Mouse (Mus musculus) myocyte (in vitro differentiated cells): ENCODE data around the gene Serpinh1. TPM values are rescaled to one million over a fixed set of nuclear protein-coding genes. Genes with fewer than 3 reads are reported as not detected.

Source experiments
- H3K27me3 ChIP-seq: one replicate; pipeline ENCODE4 v1.6.1; 2011; ENCODE audit not compliant: control insufficient read depth, insufficient read depth, insufficient read length
- H3K36me3 ChIP-seq: one replicate; pipeline ENCODE4 v1.6.1; 2011; ENCODE audit not compliant: control insufficient read depth, insufficient read depth
- H3K4me2 ChIP-seq: one replicate; pipeline ENCODE4 v1.6.1; 2011; ENCODE audit warnings: low read depth, control low read depth
- H3K4me3 ChIP-seq: one replicate; pipeline ENCODE4 v1.5.1; 2011; ENCODE audit warnings: mild to moderate bottlenecking, control low read depth, moderate library complexity
- H3K79me2 ChIP-seq: one replicate; pipeline ENCODE4 v1.6.1; 2011; ENCODE audit not compliant: control insufficient read depth, insufficient read depth
- H3ac ChIP-seq: one replicate; pipeline ENCODE4 v1.6.1; 2011; ENCODE audit not compliant: control insufficient read depth, insufficient read length
- CEBPB ChIP-seq: IDR thresholded peaks from 2 replicates; pipeline ENCODE4 v1.6.1; 2011; ENCODE audit warnings: mild to moderate bottlenecking, moderate library complexity; ENCODE audit not compliant: poor library complexity, insufficient read depth, severe bottlenecking
- E2F4 ChIP-seq: IDR thresholded peaks from one replicate; pipeline ENCODE4 v1.6.1; 2011; ENCODE audit warnings: mild to moderate bottlenecking, control low read depth, moderate library complexity; ENCODE audit not compliant: insufficient read depth
- MAX ChIP-seq: IDR thresholded peaks from one replicate; pipeline ENCODE4 v1.6.1; 2011; ENCODE audit warnings: low read depth, mild to moderate bottlenecking, control low read depth
- MYOD1 ChIP-seq, 3 experiments: IDR thresholded peaks; one replicate each; pipeline ENCODE4 v1.6.1; 2011; ENCODE audit warnings: control low read depth in 2 of 3, low read depth in 2 of 3, mild to moderate bottlenecking in 2 of 3, moderate library complexity in 1 of 3; ENCODE audit not compliant: insufficient read length in 2 of 3, control insufficient read depth in 1 of 3
- MYOG ChIP-seq, 3 experiments: IDR thresholded peaks; one replicate each; pipeline ENCODE4 v1.6.1; 2011; ENCODE audit warnings: control low read depth in 2 of 3, low read depth in 2 of 3, mild to moderate bottlenecking in 2 of 3; ENCODE audit not compliant: insufficient read length in 2 of 3, control insufficient read depth in 1 of 3, insufficient read depth in 1 of 3
- POLR2A ChIP-seq: IDR thresholded peaks from one replicate; pipeline ENCODE4 v1.6.1; 2011; ENCODE audit warnings: low read depth, mild to moderate bottlenecking, control low read depth, moderate library complexity; ENCODE audit not compliant: insufficient read length
- POLR2AphosphoS2 ChIP-seq: IDR thresholded peaks from one replicate; pipeline ENCODE4 v1.6.1; 2011; ENCODE audit warnings: low read depth, control low read depth; ENCODE audit not compliant: insufficient read length
- REST ChIP-seq: IDR thresholded peaks from one replicate; pipeline ENCODE4 v1.6.1; 2011; ENCODE audit warnings: mild to moderate bottlenecking, control low read depth, moderate library complexity; ENCODE audit not compliant: insufficient read depth, insufficient read length
- SRF ChIP-seq: IDR thresholded peaks from one replicate; pipeline ENCODE4 v1.6.1; 2011; ENCODE audit warnings: low read depth; ENCODE audit not compliant: control insufficient read depth, insufficient read length
- TCF12 ChIP-seq: IDR thresholded peaks from one replicate; pipeline ENCODE4 v1.6.1; 2011; ENCODE audit warnings: mild to moderate bottlenecking, control low read depth; ENCODE audit not compliant: poor library complexity, insufficient read depth, severe bottlenecking
- TCF3 ChIP-seq: IDR thresholded peaks from one replicate; pipeline ENCODE4 v1.6.1; 2011; ENCODE audit warnings: low read depth, control low read depth; ENCODE audit not compliant: insufficient read length
- USF1 ChIP-seq: IDR thresholded peaks from one replicate; pipeline ENCODE4 v1.6.1; 2011; ENCODE audit warnings: low read depth, mild to moderate bottlenecking, control low read depth, moderate library complexity
- polyA plus RNA-seq: library from polyadenylated mRNA; unstranded; fragments of >200 nt; fragmentation: generic; extraction: Trizol; gene quantifications from one replicate; pipeline ENCODE4 v1.2.1, GENCODE M21; 2012; ENCODE audit warnings: missing spikeins

Serpinh1 gene
- polyA plus RNA-seq, 1 experiment, result 1,713 TPM

GRCm38 (mm10) chr7:99326128-99326527 is 26.9 kb downstream of the Serpinh1 start:
- TF ChIP-seq E2F4, result no peak
- no peak for TF ChIP-seq MAX
- TF ChIP-seq TCF3, result no peak
- no peak for TF ChIP-seq TCF12
- TF ChIP-seq MYOD1 (IDR thresholded peaks at IDR 0.05; ENCODE audit: control insufficient read depth in 1 of 3, insufficient read length in 2 of 3, low read depth in 2 of 3), result no peak
- TF ChIP-seq POLR2AphosphoS2, result no peak
- no peak overlapping the region for H3K4me3 ChIP-seq
- no peak overlapping the region for H3K4me2 ChIP-seq
- H3ac ChIP-seq, result no peak overlapping the region
- no peaks in the 10 kb centered on the region for H3K79me2 ChIP-seq
- no peaks in the 10 kb centered on the region for H3K36me3 ChIP-seq
- H3K27me3 ChIP-seq, result no peaks in the 10 kb centered on the region

GRCm38 (mm10) chr7:99324810-99325209 is 28.2 kb downstream of the Serpinh1 start:
- Histone ChIP-seq H3K79me2 (no peaks in the 10 kb centered on the region), H3K4me2 (no peak overlapping the region), H3K4me3 (no peak overlapping the region), H3K27me3 (no peaks in the 10 kb centered on the region), H3K36me3 (no peaks in the 10 kb centered on the region), H3ac (no peak overlapping the region)
- TF ChIP-seq MAX, result no peak
- TF ChIP-seq TCF12, result no peak
- no peak for TF ChIP-seq POLR2A
- no peak for TF ChIP-seq SRF
- no peak for TF ChIP-seq CEBPB
- no peak for TF ChIP-seq TCF3
- TF ChIP-seq E2F4, result no peak
- no peak for TF ChIP-seq REST
- no peak for TF ChIP-seq MYOG (IDR thresholded peaks at IDR 0.05; ENCODE audit: control insufficient read depth in 1 of 3, insufficient read depth in 1 of 3, insufficient read length in 2 of 3, low read depth in 2 of 3)
- TF ChIP-seq USF1, result no peak
- no peak for TF ChIP-seq MYOD1 (IDR thresholded peaks at IDR 0.05; ENCODE audit: control insufficient read depth in 1 of 3, insufficient read length in 2 of 3, low read depth in 2 of 3)
- TF ChIP-seq POLR2AphosphoS2, result no peak

GRCm38 (mm10) chr7:99323321-99323700 is 29.7 kb downstream of the Serpinh1 start:
- no peak for TF ChIP-seq MYOD1 (IDR thresholded peaks at IDR 0.05; ENCODE audit: control insufficient read depth in 1 of 3, insufficient read length in 2 of 3, low read depth in 2 of 3)
- TF ChIP-seq POLR2AphosphoS2, result no peak
- no peak for TF ChIP-seq TCF12
- no peak for TF ChIP-seq E2F4
- TF ChIP-seq USF1, result no peak
- no peak for TF ChIP-seq MAX
- no peak for TF ChIP-seq REST
- no peak for TF ChIP-seq CEBPB
- TF ChIP-seq SRF, result no peak
- TF ChIP-seq MYOG (IDR thresholded peaks at IDR 0.05; ENCODE audit: control insufficient read depth in 1 of 3, insufficient read depth in 1 of 3, insufficient read length in 2 of 3, low read depth in 2 of 3), result no peak
- TF ChIP-seq TCF3, result no peak
- TF ChIP-seq POLR2A, result no peak
- Histone ChIP-seq H3K4me2 (no peak overlapping the region), H3ac (no peak overlapping the region), H3K4me3 (no peak overlapping the region), H3K27me3 (no peaks in the 10 kb centered on the region), H3K36me3 (no peaks in the 10 kb centered on the region), H3K79me2 (no peaks in the 10 kb centered on the region)

GRCm38 (mm10) chr7:99322691-99323320 is 30.2 kb downstream of the Serpinh1 start:
- Histone ChIP-seq H3K4me2 (no peak overlapping the region), H3K27me3 (no peaks in the 10 kb centered on the region), H3K4me3 (no peak overlapping the region), H3ac (no peak overlapping the region), H3K79me2 (no peaks in the 10 kb centered on the region), H3K36me3 (no peaks in the 10 kb centered on the region)
- no peak for TF ChIP-seq REST
- TF ChIP-seq POLR2A, result no peak
- TF ChIP-seq E2F4, result no peak
- TF ChIP-seq CEBPB, result no peak
- no peak for TF ChIP-seq TCF12
- no peak for TF ChIP-seq MAX
- TF ChIP-seq MYOG (IDR thresholded peaks at IDR 0.05; ENCODE audit: control insufficient read depth in 1 of 3, insufficient read depth in 1 of 3, insufficient read length in 2 of 3, low read depth in 2 of 3), result no peak
- no peak for TF ChIP-seq SRF
- no peak for TF ChIP-seq TCF3
- no peak for TF ChIP-seq USF1
- TF ChIP-seq MYOD1 (IDR thresholded peaks at IDR 0.05; ENCODE audit: control insufficient read depth in 1 of 3, insufficient read length in 2 of 3, low read depth in 2 of 3), result no peak
- TF ChIP-seq POLR2AphosphoS2, result no peak

GRCm38 (mm10) chr7:99320524-99320923 is 32.5 kb downstream of the Serpinh1 start:
- H3K4me3 ChIP-seq, result no peak overlapping the region
- no peak overlapping the region for H3K4me2 ChIP-seq
- H3K36me3 ChIP-seq, result no peaks in the 10 kb centered on the region
- H3K27me3 ChIP-seq, result no peaks in the 10 kb centered on the region
- TF ChIP-seq MAX (no peak), MYOD1 (IDR thresholded peaks at IDR 0.05; ENCODE audit: control insufficient read depth in 1 of 3, insufficient read length in 2 of 3, low read depth in 2 of 3) (no peak), SRF (no peak), CEBPB (no peak), MYOG (IDR thresholded peaks at IDR 0.05; ENCODE audit: control insufficient read depth in 1 of 3, insufficient read depth in 1 of 3, insufficient read length in 2 of 3, low read depth in 2 of 3) (no peak), TCF12 (no peak), POLR2A (no peak), TCF3 (no peak), REST (no peak), E2F4 (no peak), USF1 (no peak), POLR2AphosphoS2 (no peak)
- no peaks in the 10 kb centered on the region for H3K79me2 ChIP-seq
- no peak overlapping the region for H3ac ChIP-seq
